ENCODE assay signal across 15 mouse cellular contexts in genomic region chr13:95087358-95087787, GRCm38 (mm10).
A peak's percentile ranks its signal among the peaks of the same experiment; 100 is the strongest.
DNase-seq lines count a peak whose midpoint lies in the region; ATAC-seq and TF ChIP-seq lines count a peak whose summit lies in the region.
"Had no signal": no experiment of that assay in that cellular context is flagged by ENCODE, and none has a peak within 500 bp of the region (broad histone marks: within the 10 kb centered on the region; RNA-seq: fewer than 3 reads in every experiment).

No protein-coding gene starts in this region.

- ATAC-seq in limb, embryonic 14.5 days (ENCODE audit: low FRiP score, low read depth): peak; percentile 37; the same call in 1 of the 2 replicates
- no peak for ATAC-seq in liver, postnatal 0 days
- ATAC-seq: activated CD4-positive, CD25-positive, alpha-beta regulatory T cell, adult 4 months; lung, postnatal 0 days had no signal

- no peak for TF ChIP-seq POLR2A in limb, embryonic 14.5 days (IDR thresholded peaks at IDR 0.05; ENCODE audit: borderline replicate concordance, extremely low read depth, insufficient read depth, insufficient read length)

- no peak overlapping the region for H3K27ac ChIP-seq in limb, embryonic 14.5 days (replicated peaks; ENCODE audit: low read depth, low read length)
- no peak overlapping the region for H3K27ac ChIP-seq in limb, embryonic 10.5 days
- no peak overlapping the region for H3K27ac ChIP-seq in liver, postnatal 0 days (ENCODE audit: low read depth)
- H3K27ac ChIP-seq: forebrain, embryonic 12.5 days; hindbrain, embryonic 13.5 days; limb, embryonic 13.5 days; midbrain, embryonic 10.5 days had no signal

- 60% methylated on average over 8 of the region's 8 CpGs for WGBS in limb, embryonic 14.5 days
- 79% methylated on average over 8 of the region's 8 CpGs for WGBS in limb, embryonic 10.5 days
- 81% methylated on average over 8 of the region's 8 CpGs for WGBS in liver, postnatal 0 days (ENCODE audit: insufficient replicate concordance)

- H3K9ac ChIP-seq in limb, embryonic 14.5 days (ENCODE audit: low read depth, low read length, severe bottlenecking): no peak overlapping the region
- H3K9ac ChIP-seq in liver, postnatal 0 days (replicated peaks): no peak overlapping the region
- H3K9ac ChIP-seq: forebrain, embryonic 12.5 days; hindbrain, embryonic 13.5 days; limb, embryonic 13.5 days had no signal

- H3K27me3 ChIP-seq in limb, embryonic 14.5 days (ENCODE audit: control insufficient read depth, insufficient read depth, low read length): no peaks in the 10 kb centered on the region
- no peaks in the 10 kb centered on the region for H3K27me3 ChIP-seq in limb, embryonic 10.5 days (ENCODE audit: low read depth, poor library complexity, severe bottlenecking)
- no peaks in the 10 kb centered on the region for H3K27me3 ChIP-seq in liver, postnatal 0 days (ENCODE audit: insufficient read depth, low read length)
- H3K27me3 ChIP-seq: forebrain, embryonic 12.5 days; hindbrain, embryonic 13.5 days; limb, embryonic 13.5 days had no signal

- H3K36me3 ChIP-seq in limb, embryonic 14.5 days (ENCODE audit: control insufficient read depth, insufficient read depth, low read length): no peaks in the 10 kb centered on the region
- H3K36me3 ChIP-seq in limb, embryonic 10.5 days: no peaks in the 10 kb centered on the region
- no peaks in the 10 kb centered on the region for H3K36me3 ChIP-seq in liver, postnatal 0 days (replicated peaks; ENCODE audit: insufficient read depth, low read length)
- H3K36me3 ChIP-seq: forebrain, embryonic 12.5 days; G1E; hindbrain, embryonic 13.5 days; limb, embryonic 13.5 days; midbrain, embryonic 10.5 days had no signal

- TF ChIP-seq CTCF in liver, postnatal 0 days (IDR thresholded peaks at IDR 0.05; ENCODE audit: low read depth): no peak

- H3K4me1 ChIP-seq in limb, embryonic 14.5 days (ENCODE audit: control insufficient read depth, insufficient read depth, low read length): peaks cover 6% of the 10 kb centered on the region
- peaks cover 17% of the 10 kb centered on the region for H3K4me1 ChIP-seq in limb, embryonic 10.5 days
- H3K4me1 ChIP-seq in liver, postnatal 0 days (ENCODE audit: insufficient read depth): peaks cover 4% of the 10 kb centered on the region; the same call in 1 of the 2 replicates
- H3K4me1 ChIP-seq: forebrain, embryonic 12.5 days; hindbrain, embryonic 13.5 days; midbrain, embryonic 10.5 days had no signal

- peak; percentile 47 for DNase-seq in gastrocnemius, adult 18-20 months (ENCODE audit: low spot score)
- DNase-seq in gastrocnemius, postnatal 4 days (ENCODE audit: low spot score in 2 of 2): no peak
- peak; percentile 58 for DNase-seq in limb, embryonic 14.5 days (ENCODE audit: low spot score)
- no peak for DNase-seq in limb, embryonic 10.5 days (ENCODE audit: low spot score)
- peak; percentile 63 to 68 for DNase-seq in heart, postnatal 10 days
- no peak for DNase-seq in thymus, postnatal 0 days (ENCODE audit: low spot score)
- no peak for DNase-seq in adrenal gland, adult 8-10 months
- DNase-seq in liver, postnatal 0 days: no peak

- H3K4me3 ChIP-seq in limb, embryonic 14.5 days (replicated peaks; ENCODE audit: low read length): no peak overlapping the region
- no peak overlapping the region for H3K4me3 ChIP-seq in limb, embryonic 10.5 days
- H3K4me3 ChIP-seq in liver, postnatal 0 days (ENCODE audit: low read depth, low read length): no peak overlapping the region
- H3K4me3 ChIP-seq: forebrain, embryonic 12.5 days; hindbrain, embryonic 13.5 days; limb, embryonic 13.5 days; midbrain, embryonic 10.5 days had no signal

- no peak overlapping the region for H3K4me2 ChIP-seq in limb, embryonic 14.5 days (replicated peaks; ENCODE audit: low read depth, low read length, severe bottlenecking)
- no peak overlapping the region for H3K4me2 ChIP-seq in liver, postnatal 0 days (ENCODE audit: low read depth, low read length)
- H3K4me2 ChIP-seq: forebrain, embryonic 12.5 days; hindbrain, embryonic 13.5 days; limb, embryonic 13.5 days had no signal

- no peaks in the 10 kb centered on the region for H3K9me3 ChIP-seq in limb, embryonic 14.5 days (ENCODE audit: control insufficient read depth, low read length)
- no peaks in the 10 kb centered on the region for H3K9me3 ChIP-seq in limb, embryonic 10.5 days (replicated peaks)
- no peaks in the 10 kb centered on the region for H3K9me3 ChIP-seq in liver, postnatal 0 days (ENCODE audit: low read length)
- H3K9me3 ChIP-seq: forebrain, embryonic 12.5 days; G1E; hindbrain, embryonic 13.5 days; limb, embryonic 13.5 days; midbrain, embryonic 10.5 days had no signal

- intact Hi-C loops in heart, postnatal 10 days (cut with DNase I): no loop called here

- TF ChIP-seq EP300 in liver, postnatal 0 days (IDR thresholded peaks at IDR 0.05; ENCODE audit: low read depth): no peak

Comparison
In these comparisons a context has a peak if more than half of its experiments do, and no peak if none do; other contexts are left out.
1. DNase-seq: peak in gastrocnemius, adult 18-20 months (single experiment), limb, embryonic 14.5 days (single experiment) and heart, postnatal 10 days (2 of 2); none in gastrocnemius, postnatal 4 days (0 of 2), limb, embryonic 10.5 days (single experiment), thymus, postnatal 0 days (single experiment), adrenal gland, adult 8-10 months (single experiment) and liver, postnatal 0 days (single experiment).